Mouse (Mus musculus) urinary bladder, postnatal 25 days (tissue): ENCODE results near the gene Heatr3.
"Not testable (repeated sequence)": the region's sequence is repeated elsewhere in the genome, so short reads cannot be mapped to it uniquely, and the experiment has no call there.

Experiments used
- DNase-seq: peaks from one replicate; pipeline ENCODE4 v3.0.0; 2022; ENCODE audit warnings: low spot score

Heatr3 gene

GRCm38 (mm10) chr8:88197328-88197727, 59.7 kb downstream of the Heatr3 start:
- DNase-seq = no peak

DNA sequence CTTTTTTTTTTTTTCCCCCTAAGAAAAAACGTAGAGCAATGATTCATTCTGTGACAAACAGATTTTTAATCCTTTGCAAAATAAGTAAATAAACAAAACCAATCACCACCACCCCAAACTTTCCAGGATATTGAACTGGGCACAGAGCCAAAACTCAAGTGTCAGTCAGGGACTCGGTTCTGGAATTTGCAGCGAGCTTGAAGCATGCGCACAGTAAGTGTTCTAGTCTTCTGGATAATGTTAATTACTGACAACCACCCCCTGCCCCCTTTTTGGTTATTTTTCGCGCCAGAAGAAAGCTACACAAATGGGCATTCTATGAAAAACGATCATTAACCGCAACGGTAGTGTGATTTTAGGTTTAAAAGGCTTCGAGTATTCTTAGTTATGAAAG, 60.9 kb downstream of the Heatr3 start:
- peak; percentile 27 for DNase-seq

- DNase-seq = peak; percentile 95
These were observed 61.4 kb downstream of the Heatr3 start, which contains the start of gene Tent4b for GRCm38 (mm10) chr8:88198945-88199571. Gene Tent4b, plus strand, starts transcription at chr8:88199213.

GRCm38 (mm10) chr8:88199700-88200601, 62.3 kb downstream of the Heatr3 start:
- peak; percentile 31 for DNase-seq

DNA sequence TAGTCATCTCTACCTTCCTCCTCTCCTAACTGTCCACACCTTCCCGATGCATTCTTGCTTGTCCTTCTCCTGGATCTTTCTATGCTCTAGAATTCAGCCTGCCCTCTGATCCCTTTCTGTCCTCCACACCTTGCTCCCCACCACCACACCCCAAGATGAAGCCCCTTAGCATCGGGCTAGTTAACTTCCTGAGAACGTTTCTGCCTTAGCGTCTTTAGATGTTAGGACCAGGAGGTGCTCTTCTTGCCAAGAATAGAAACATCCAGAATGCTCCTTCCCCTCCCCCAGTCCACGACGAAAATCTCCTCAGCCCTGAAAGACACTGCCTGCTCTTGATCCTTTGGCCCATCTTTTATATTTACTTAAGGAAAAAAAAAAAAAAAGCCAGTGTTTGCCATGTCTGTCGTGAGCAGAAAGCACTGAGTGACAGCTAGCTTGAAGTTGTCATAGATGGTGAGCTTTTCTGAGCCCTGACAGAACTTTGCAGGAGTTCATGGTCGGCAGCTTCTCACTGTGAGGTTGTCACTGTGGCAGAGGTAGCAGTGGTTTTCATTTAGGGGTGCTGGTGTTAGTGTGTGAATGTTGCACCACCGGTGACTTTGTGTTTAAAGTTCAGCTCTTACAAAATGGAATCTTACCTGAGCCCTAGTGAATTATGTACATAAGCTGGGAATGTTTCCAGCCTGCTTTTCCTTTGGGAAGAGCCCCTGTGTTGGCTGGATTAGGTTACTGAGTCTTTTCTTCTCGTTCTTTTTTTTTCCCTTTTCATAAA, 63.3 kb downstream of the Heatr3 start:
- no peak for DNase-seq

DNA sequence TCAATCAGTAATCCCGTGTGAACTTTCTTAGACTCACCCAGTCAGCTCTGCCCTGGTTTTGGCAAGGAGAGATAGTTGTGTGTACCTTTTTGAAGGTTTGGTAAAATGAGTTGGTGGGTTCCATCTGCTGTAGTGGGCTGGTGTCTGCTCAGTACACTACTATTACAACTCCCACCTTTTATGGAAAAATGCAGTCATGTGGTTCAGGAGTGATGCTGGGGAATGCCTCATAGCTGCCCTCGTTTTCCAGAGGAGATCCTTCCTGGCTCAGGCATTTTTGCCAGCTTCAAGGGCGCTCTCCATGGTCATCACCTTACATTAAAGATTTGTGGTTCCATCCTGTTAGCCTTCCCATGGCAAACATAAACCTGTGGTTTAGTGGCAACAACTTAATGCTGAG, 64.0 kb downstream of the Heatr3 start:
- DNase-seq = no peak

GRCm38 (mm10) chr8:88206016-88206415, 68.4 kb downstream of the Heatr3 start:
- DNase-seq = no peak

GRCm38 (mm10) chr8:88207121-88207821, 69.6 kb downstream of the Heatr3 start:
- DNase-seq = no peak

GRCm38 (mm10) chr8:88209930-88210827, 72.5 kb downstream of the Heatr3 start:
- DNase-seq = not testable (repeated sequence)

GRCm38 (mm10) chr8:88221353-88221752, 83.7 kb downstream of the Heatr3 start:
- no peak for DNase-seq
